Mouse (Mus musculus): ENCODE measurements around the gene Dlx3. TPM values are rescaled to one million over a fixed set of nuclear protein-coding genes. Genes with fewer than 3 reads are reported as not detected.

The Dlx3 gene
- total and polyA plus RNA-seq, 2 experiments from 2014 or later, result not detected

- ATAC-seq (ENCODE audit: insufficient read depth, low read depth), result 0 out of 2 replicates have a peak, but pooled peaks have one; percentile 40
- no peak overlapping the region for H3K9ac ChIP-seq (replicated peaks; ENCODE audit: low read depth, low read length)
These were observed 1.4 kb upstream of the Dlx3 start for GRCm38 (mm10) chr11:95118505-95118904.

DNA sequence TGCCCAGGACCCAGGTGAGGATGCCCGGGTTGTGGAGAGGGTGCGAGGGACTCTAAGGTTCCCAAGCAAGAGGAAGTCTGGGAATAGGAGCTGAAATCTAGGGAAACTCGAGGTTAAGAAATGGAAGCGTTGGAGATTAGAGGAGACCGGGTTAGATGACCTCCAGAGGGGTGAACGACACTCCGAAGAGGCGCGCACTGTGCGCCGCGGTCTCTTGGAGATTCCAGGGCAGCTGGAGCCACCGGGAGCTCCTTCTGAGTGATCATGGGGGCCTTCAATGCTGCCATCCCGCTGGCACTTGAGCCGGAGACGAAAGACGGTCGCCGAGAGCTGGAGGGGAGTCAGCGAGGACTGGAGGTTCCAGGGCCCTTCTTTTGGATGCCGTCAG, 708 bp downstream of the Dlx3 start:
- TF ChIP-seq CTCF (IDR thresholded peaks at IDR 0.05; ENCODE audit: low read depth), result no peak
- H3K36me3 ChIP-seq (replicated peaks; ENCODE audit: control insufficient read depth, insufficient read depth, low read length), result no peaks in the 10 kb centered on the region
- no peaks in the 10 kb centered on the region for H3K9me3 ChIP-seq (replicated peaks; ENCODE audit: control insufficient read depth, low read length)
- H3K4me2 ChIP-seq (ENCODE audit: low read depth, low read length), result peak overlapping the region; percentile 61
- no peak overlapping the region for H3K9ac ChIP-seq (replicated peaks; ENCODE audit: low read depth, low read length)
- no peak for DNase-seq (ENCODE audit: low spot score)
- H3K4me3 ChIP-seq (ENCODE audit: low read depth, low read length), result peak overlapping the region; percentile 48
- peaks cover 6% of the 10 kb centered on the region; the same call in 1 of the 2 replicates for H3K4me1 ChIP-seq (ENCODE audit: control insufficient read depth, insufficient read depth)
- ATAC-seq (ENCODE audit: insufficient read depth, low read depth), result no peak
- under 1% methylated on average over 21 of the region's 21 CpGs for WGBS
- H3K27ac ChIP-seq (ENCODE audit: low read depth), result no peak overlapping the region
- peaks cover 85% of the 10 kb centered on the region for H3K27me3 ChIP-seq (ENCODE audit: control insufficient read depth, insufficient read depth, low read length)

More at GRCm38 (mm10) chr11:95118505-95118904, 1.4 kb upstream of the Dlx3 start:
- peak; percentile 55 for DNase-seq (ENCODE audit: low spot score)
- H3K36me3 ChIP-seq (replicated peaks; ENCODE audit: control insufficient read depth, insufficient read depth, low read length), result no peaks in the 10 kb centered on the region
- H3K4me1 ChIP-seq (ENCODE audit: control insufficient read depth, insufficient read depth), result peaks cover 6% of the 10 kb centered on the region; the same call in 1 of the 2 replicates
- TF ChIP-seq CTCF (IDR thresholded peaks at IDR 0.05; ENCODE audit: low read depth), result peak; percentile 95
- no peak for TF ChIP-seq EP300 (IDR thresholded peaks at IDR 0.05; ENCODE audit: low read depth)
- 4% methylated on average over 8 of the region's 8 CpGs for WGBS
- peaks cover 72% of the 10 kb centered on the region for H3K27me3 ChIP-seq (ENCODE audit: control insufficient read depth, insufficient read depth, low read length)
- H3K4me2 ChIP-seq (ENCODE audit: low read depth, low read length), result no peak overlapping the region
- H3K27ac ChIP-seq (ENCODE audit: low read depth), result no peak overlapping the region
- H3K4me3 ChIP-seq (ENCODE audit: low read depth, low read length), result no peak overlapping the region
- no peaks in the 10 kb centered on the region for H3K9me3 ChIP-seq (replicated peaks; ENCODE audit: control insufficient read depth, low read length)

- no peak for DNase-seq (ENCODE audit: low spot score)
- peaks cover 6% of the 10 kb centered on the region; the same call in 1 of the 2 replicates for H3K4me1 ChIP-seq (ENCODE audit: control insufficient read depth, insufficient read depth)
These were observed 1.5 kb downstream of the Dlx3 start for GRCm38 (mm10) chr11:95121161-95122099.

GRCm38 (mm10) chr11:95122100-95122489, 2.2 kb downstream of the Dlx3 start:
- no peak overlapping the region for H3K27ac ChIP-seq (ENCODE audit: low read depth)
- H3K27me3 ChIP-seq (ENCODE audit: control insufficient read depth, insufficient read depth, low read length), result peaks cover 98% of the 10 kb centered on the region
- H3K9ac ChIP-seq (replicated peaks; ENCODE audit: low read depth, low read length), result no peak overlapping the region
- DNase-seq (ENCODE audit: low spot score) (no peak), ATAC-seq (ENCODE audit: insufficient read depth, low read depth) (no peak)
- H3K4me3 ChIP-seq (ENCODE audit: low read depth, low read length), result no peak overlapping the region
- H3K4me1 ChIP-seq (ENCODE audit: control insufficient read depth, insufficient read depth), result peaks cover 10% of the 10 kb centered on the region; the same call in 1 of the 2 replicates
- no peak overlapping the region for H3K4me2 ChIP-seq (ENCODE audit: low read depth, low read length)
- WGBS, result 51% methylated on average over 6 of the region's 6 CpGs
- no peak for TF ChIP-seq CTCF (IDR thresholded peaks at IDR 0.05; ENCODE audit: low read depth)
- no peak for TF ChIP-seq EP300 (IDR thresholded peaks at IDR 0.05; ENCODE audit: low read depth)
- H3K9me3 ChIP-seq (replicated peaks; ENCODE audit: control insufficient read depth, low read length), result no peaks in the 10 kb centered on the region
- no peaks in the 10 kb centered on the region for H3K36me3 ChIP-seq (replicated peaks; ENCODE audit: control insufficient read depth, insufficient read depth, low read length)

More at GRCm38 (mm10) chr11:95121161-95122099, 1.5 kb downstream of the Dlx3 start:
- 0 out of 2 replicates have a peak overlapping the region, but pooled peaks have one; percentile 15 for H3K9ac ChIP-seq (replicated peaks; ENCODE audit: low read depth, low read length)
- WGBS, result 3% methylated on average over 61 of the region's 63 CpGs
- TF ChIP-seq CTCF (IDR thresholded peaks at IDR 0.05; ENCODE audit: low read depth), result no peak
- TF ChIP-seq EP300 (IDR thresholded peaks at IDR 0.05; ENCODE audit: low read depth), result no peak
- no peak for ATAC-seq (ENCODE audit: insufficient read depth, low read depth)
- peak overlapping the region; percentile 61 for H3K4me2 ChIP-seq (ENCODE audit: low read depth, low read length)
- H3K36me3 ChIP-seq (replicated peaks; ENCODE audit: control insufficient read depth, insufficient read depth, low read length), result no peaks in the 10 kb centered on the region
- H3K27me3 ChIP-seq (ENCODE audit: control insufficient read depth, insufficient read depth, low read length), result peaks cover 93% of the 10 kb centered on the region
- no peak overlapping the region for H3K27ac ChIP-seq (ENCODE audit: low read depth)
- H3K4me3 ChIP-seq (ENCODE audit: low read depth, low read length), result peak overlapping the region; percentile 48
- H3K9me3 ChIP-seq (replicated peaks; ENCODE audit: control insufficient read depth, low read length), result no peaks in the 10 kb centered on the region

GRCm38 (mm10) chr11:95125366-95125948, 5.5 kb downstream of the Dlx3 start:
- WGBS, result 43% methylated on average over 7 of the region's 7 CpGs
- H3K27me3 ChIP-seq (ENCODE audit: control insufficient read depth, insufficient read depth, low read length), result peaks cover 95% of the 10 kb centered on the region
- ATAC-seq (ENCODE audit: insufficient read depth, low read depth) (no peak), DNase-seq (ENCODE audit: low spot score) (no peak)
- no peaks in the 10 kb centered on the region for H3K9me3 ChIP-seq (replicated peaks; ENCODE audit: control insufficient read depth, low read length)
- H3K4me3 ChIP-seq (ENCODE audit: low read depth, low read length), result no peak overlapping the region
- no peak overlapping the region for H3K9ac ChIP-seq (replicated peaks; ENCODE audit: low read depth, low read length)
- TF ChIP-seq CTCF (IDR thresholded peaks at IDR 0.05; ENCODE audit: low read depth) (no peak), EP300 (IDR thresholded peaks at IDR 0.05; ENCODE audit: low read depth) (no peak)
- H3K4me2 ChIP-seq (ENCODE audit: low read depth, low read length), result no peak overlapping the region
- H3K36me3 ChIP-seq (replicated peaks; ENCODE audit: control insufficient read depth, insufficient read depth, low read length), result no peaks in the 10 kb centered on the region
- no peak overlapping the region for H3K27ac ChIP-seq (ENCODE audit: low read depth)
- H3K4me1 ChIP-seq (ENCODE audit: control insufficient read depth, insufficient read depth), result peaks cover 10% of the 10 kb centered on the region; the same call in 1 of the 2 replicates

All from heart, postnatal 0 days (tissue).